Mouse (Mus musculus): ENCODE data around the gene Cbl.

DNA sequence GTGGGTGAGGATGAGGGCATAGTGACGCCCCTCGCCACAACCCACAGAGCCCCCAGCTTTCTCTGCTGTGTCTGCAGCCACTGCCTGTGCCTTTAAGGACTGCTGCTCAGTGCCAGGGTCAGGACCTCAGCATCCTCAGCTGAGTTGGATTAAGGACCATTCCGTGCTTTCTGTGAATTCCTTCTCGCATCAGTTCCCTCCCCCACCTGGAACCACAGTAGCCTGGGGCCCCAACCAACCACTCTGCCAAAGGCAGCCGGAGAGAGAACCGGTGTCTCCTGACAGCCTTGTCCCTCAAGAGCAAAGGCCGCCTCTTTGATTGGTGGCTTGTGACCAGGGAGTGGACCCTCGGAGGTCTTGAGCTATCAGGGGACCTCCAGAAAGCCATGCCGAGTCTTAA is 132.4 kb downstream of the Cbl start, which contains the start of gene Mfrp:
- TF ChIP-seq CTCF (IDR thresholded peaks at IDR 0.05; ENCODE audit: low read depth) = no peak
- no peak for TF ChIP-seq EP300 (optimal IDR thresholded peaks at IDR 0.05)
